Mouse (Mus musculus) Patski (cell line): ENCODE measurements around the gene Gadd45a. TPM values are rescaled to one million over a fixed set of nuclear protein-coding genes. Genes with fewer than 3 reads are reported as not detected.

Experiments used
- ATAC-seq: fragments of 100-300 bp; one replicate; pipeline ENCODE4 v1.8.0; 2021
- CTCF ChIA-PET: fragments of 350-600 bp; sonication (Branson Sonifier 250); formaldehyde crosslinking; loops from one replicate; lab custom pipeline; 2022; ENCODE audit warnings: inconsistent platforms; lab: Charles Lee
- POLR2A ChIA-PET: fragments of 350-600 bp; sonication (Branson Sonifier 250); formaldehyde crosslinking; loops from one replicate; lab custom pipeline; 2022; ENCODE audit warnings: antibody characterized with exemption, inconsistent platforms; lab: Charles Lee
- DNase-seq: peaks from one replicate; pipeline ENCODE4 v3.0.0-alpha.2; 2011; ENCODE audit warnings: low read depth, low spot score
- H3K27me3 ChIP-seq: fragments of 371-371 bp; one replicate; pipeline ENCODE4 v1.5.1; 2021
- CTCF ChIP-seq: fragments of 100-300 bp; IDR thresholded peaks from one replicate; pipeline ENCODE4 v1.5.1; 2021
- in situ Hi-C: fragments of 300-500 bp; cut with MboI; formaldehyde crosslinking; loops from 3 replicates; pipeline ENCODE4 v1.11.1; 2018; ENCODE audit warnings: low pct_unique_long_range_greater_than_20kb, mixed read lengths
- polyA plus RNA-seq: library from polyadenylated mRNA; unstranded; gene quantifications from one replicate; pipeline ENCODE4 v1.2.3, GENCODE M21; 2021

The Gadd45a gene
- polyA plus RNA-seq, 1 experiment from 2014 or later = 138 TPM

GRCm38 (mm10) chr6:67011217-67011518 is 26.1 kb downstream of the Gadd45a start:
- in situ Hi-C loops = no loop called here
- ATAC-seq = no peak
- ChIA-PET CTCF (interaction anchor here (1.8 kb wide), 1 partner anchor 12 kb away, joined by 8 read pairs; no protein-coding TSS in a partner anchor), POLR2A (no interaction called here)
- DNase-seq = no peak
- TF ChIP-seq CTCF = no peak
- no peaks in the 10 kb centered on the region for H3K27me3 ChIP-seq

GRCm38 (mm10) chr6:67010370-67011216 is 26.7 kb downstream of the Gadd45a start:
- TF ChIP-seq CTCF = no peak
- no peak for DNase-seq
- POLR2A ChIA-PET = no interaction called here
- CTCF ChIA-PET = interaction anchor here (1.8 kb wide), 1 partner anchor 11 kb away, joined by 8 read pairs; no protein-coding TSS in a partner anchor
- no peak for ATAC-seq
- in situ Hi-C loops = no loop called here
- H3K27me3 ChIP-seq = no peaks in the 10 kb centered on the region

- no peak for TF ChIP-seq CTCF
- DNase-seq (no peak), ATAC-seq (no peak)
- H3K27me3 ChIP-seq = no peaks in the 10 kb centered on the region
- in situ Hi-C loops = no loop called here
- CTCF ChIA-PET = no interaction called here
- POLR2A ChIA-PET = no interaction called here
Observed at GRCm38 (mm10) chr6:67009888-67010287, 27.4 kb downstream of the Gadd45a start.

GRCm38 (mm10) chr6:66999800-67000199 is 37.5 kb downstream of the Gadd45a start:
- in situ Hi-C loops = no loop called here
- DNase-seq (peak; percentile 57), ATAC-seq (peak; percentile 85)
- POLR2A ChIA-PET = interaction anchor here (0.7 kb wide), 1 partner anchor 36 kb away, joined by 3 read pairs; no protein-coding TSS in a partner anchor
- CTCF ChIA-PET = interaction anchor here (1.2 to 2.1 kb wide), 3 partner anchors 11 to 37 kb away, joined by 3 to 8 read pairs (median 4); no protein-coding TSS in a partner anchor
- H3K27me3 ChIP-seq = no peaks in the 10 kb centered on the region
- TF ChIP-seq CTCF = no peak

- in situ Hi-C loops = no loop called here
- no peaks in the 10 kb centered on the region for H3K27me3 ChIP-seq
- ATAC-seq = peak; percentile 75
- DNase-seq = no peak
- ChIA-PET POLR2A (interaction anchor here (0.9 to 1.5 kb wide), 2 partner anchors 38 to 51 kb away, joined by 3 to 7 read pairs; partner anchors contain the start of gene Gadd45a), CTCF (interaction anchor here (1.3 to 2.1 kb wide), 5 partner anchors 12 to 37 kb away, joined by 3 to 8 read pairs (median 4); no protein-coding TSS in a partner anchor)
- TF ChIP-seq CTCF = no peak
Observed at GRCm38 (mm10) chr6:66998645-66999044, 38.6 kb downstream of the Gadd45a start.

- POLR2A ChIA-PET = interaction anchor here (0.6 kb wide), 1 partner anchor 33 kb away, joined by 7 read pairs; no protein-coding TSS in a partner anchor
- no peaks in the 10 kb centered on the region for H3K27me3 ChIP-seq
- in situ Hi-C loops = no loop called here
- CTCF ChIA-PET = interaction anchor here (1.3 to 1.5 kb wide), 2 partner anchors 12 to 74 kb away, joined by 3 to 6 read pairs; no protein-coding TSS in a partner anchor
- DNase-seq (no peak), ATAC-seq (no peak)
- TF ChIP-seq CTCF = no peak
Observed at GRCm38 (mm10) chr6:66996257-66996656, 41.0 kb downstream of the Gadd45a start.

GRCm38 (mm10) chr6:66995825-66996224 is 41.4 kb downstream of the Gadd45a start:
- ATAC-seq (no peak), DNase-seq (no peak)
- TF ChIP-seq CTCF = no peak
- H3K27me3 ChIP-seq = no peaks in the 10 kb centered on the region
- POLR2A ChIA-PET = interaction anchor here (0.6 kb wide), 1 partner anchor 33 kb away, joined by 7 read pairs; no protein-coding TSS in a partner anchor
- in situ Hi-C loops = no loop called here
- CTCF ChIA-PET = no interaction called here

- TF ChIP-seq CTCF = no peak
- in situ Hi-C loops = no loop called here
- CTCF ChIA-PET = interaction anchor here (1.1 to 1.9 kb wide), 4 partner anchors 10 to 30 kb away, joined by 3 to 6 read pairs (median 4); no protein-coding TSS in a partner anchor
- no peak for ATAC-seq
- no peak for DNase-seq
- no peaks in the 10 kb centered on the region for H3K27me3 ChIP-seq
- POLR2A ChIA-PET = interaction anchor here (1.5 kb wide), 1 partner anchor 38 kb away, joined by 3 read pairs; no protein-coding TSS in a partner anchor
Observed at GRCm38 (mm10) chr6:66994981-66995380, 42.3 kb downstream of the Gadd45a start.

- no peak for TF ChIP-seq CTCF
- in situ Hi-C loops = no loop called here
- ATAC-seq (no peak), DNase-seq (no peak)
- H3K27me3 ChIP-seq = no peaks in the 10 kb centered on the region
- ChIA-PET CTCF (interaction anchor here (1.0 to 1.5 kb wide), 5 partner anchors 9 to 160 kb away, joined by 3 to 4 read pairs (median 3); no protein-coding TSS in a partner anchor), POLR2A (interaction anchor here (0.5 kb wide), 2 partner anchors 14 to 175 kb away, joined by 3 read pairs; no protein-coding TSS in a partner anchor)
Observed at GRCm38 (mm10) chr6:66992786-66993185, 44.5 kb downstream of the Gadd45a start.

- DNase-seq = no peak
- no peak for ATAC-seq
- in situ Hi-C loops = no loop called here
- H3K27me3 ChIP-seq = no peaks in the 10 kb centered on the region
- ChIA-PET POLR2A (interaction anchor here (0.5 kb wide), 2 partner anchors 14 to 479 kb away, joined by 3 to 4 read pairs; no protein-coding TSS in a partner anchor), CTCF (interaction anchor here (1.5 kb wide), 1 partner anchor 24 kb away, joined by 4 read pairs; no protein-coding TSS in a partner anchor)
- no peak for TF ChIP-seq CTCF
Observed at GRCm38 (mm10) chr6:66992232-66992631, 45.0 kb downstream of the Gadd45a start.
